Mouse (Mus musculus) CD4-positive, CD25-positive, alpha-beta regulatory T cell, adult 2 months (primary cell): Measurements from ENCODE around the gene Neurl4.
"Not testable (repeated sequence)": the region's sequence is repeated elsewhere in the genome, so short reads cannot be mapped to it uniquely, and the experiment has no call there.

ENCODE experiments used
- DNase-seq: peaks from one replicate; pipeline ENCODE4 v3.0.0-alpha.2; 2012; ENCODE audit warnings: low read depth, low spot score

The Neurl4 gene

GRCm38 (mm10) chr11:69900471-69901405 lies at the start of gene Neurl4, which contains the start of gene 2810408A11Rik:
TSS of gene Neurl4 (plus strand) at chr11:69901072.
TSS of gene 2810408A11Rik (minus strand) at chr11:69900987.
- peak; percentile 95 for DNase-seq

GRCm38 (mm10) chr11:69853994-69854393 lies 46.9 kb upstream of the Neurl4 start:
- DNase-seq: peak; percentile 45

- DNase-seq: no peak
Observed at GRCm38 (mm10) chr11:69854680-69855079, 46.2 kb upstream of the Neurl4 start.

GRCm38 (mm10) chr11:69855347-69855746 lies 45.5 kb upstream of the Neurl4 start:
- DNase-seq: peak; percentile 68

- no peak for DNase-seq
Observed at GRCm38 (mm10) chr11:69858113-69858998, 42.5 kb upstream of the Neurl4 start, which contains the start of gene Tnk1. TSS of gene Tnk1 (minus strand) at chr11:69858730.

- not testable (repeated sequence) for DNase-seq
Observed at GRCm38 (mm10) chr11:69863729-69864128, 37.1 kb upstream of the Neurl4 start.

DNA sequence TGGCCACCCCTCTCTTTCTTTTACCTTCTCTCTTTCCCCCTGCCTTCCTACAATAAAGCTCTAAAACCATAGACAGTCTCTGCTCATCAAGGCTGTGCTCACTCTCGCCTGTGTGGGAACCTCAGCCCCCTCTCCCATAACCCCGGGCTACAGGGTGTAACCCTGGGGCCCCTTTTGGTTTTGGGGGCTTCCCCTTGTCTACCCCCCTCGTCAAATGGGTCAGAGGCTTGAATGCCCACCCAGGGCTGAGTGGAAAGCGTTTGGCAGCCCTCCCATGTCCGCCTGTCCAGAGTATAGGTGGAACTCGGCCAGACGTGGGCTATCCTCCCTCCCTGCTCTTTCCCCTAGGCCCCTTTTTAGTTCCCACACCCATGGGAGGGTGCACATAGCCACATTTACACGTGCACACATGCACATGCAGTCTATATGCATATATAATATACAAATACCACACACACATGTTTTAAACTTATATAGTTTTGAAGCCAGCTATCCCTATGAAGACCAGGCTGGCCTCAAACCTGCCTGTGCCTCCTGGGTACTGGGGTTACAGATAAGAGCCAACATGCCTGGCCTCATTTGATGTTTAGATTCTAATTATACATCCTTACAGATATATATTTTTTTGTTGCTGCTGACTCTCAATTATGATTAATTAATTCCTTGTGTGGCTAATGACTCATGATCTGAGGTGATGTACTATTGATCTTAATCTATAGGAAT lies 36.6 kb upstream of the Neurl4 start:
- DNase-seq: no peak

DNA sequence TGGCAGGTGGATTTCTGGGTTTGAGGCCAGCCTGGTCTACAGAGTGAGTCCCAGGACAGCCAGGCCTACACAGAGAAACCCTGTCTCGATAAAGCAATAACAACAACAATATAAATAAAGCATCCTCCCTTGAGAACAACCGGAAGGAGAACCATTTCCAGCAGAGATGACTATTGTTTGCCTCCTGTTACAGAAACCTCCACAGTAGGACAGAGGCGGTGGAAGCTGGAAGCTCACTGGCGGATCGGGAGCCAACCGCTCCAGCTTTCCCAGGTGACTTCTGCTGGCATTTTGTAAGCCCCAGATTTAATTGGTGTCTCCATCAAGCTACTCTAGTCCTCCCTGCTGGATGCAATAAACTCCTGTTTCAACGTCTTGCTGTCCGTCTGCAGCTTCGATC lies 35.3 kb upstream of the Neurl4 start:
- no peak for DNase-seq

GRCm38 (mm10) chr11:69867335-69867734 lies 33.5 kb upstream of the Neurl4 start:
- DNase-seq: no peak

DNA sequence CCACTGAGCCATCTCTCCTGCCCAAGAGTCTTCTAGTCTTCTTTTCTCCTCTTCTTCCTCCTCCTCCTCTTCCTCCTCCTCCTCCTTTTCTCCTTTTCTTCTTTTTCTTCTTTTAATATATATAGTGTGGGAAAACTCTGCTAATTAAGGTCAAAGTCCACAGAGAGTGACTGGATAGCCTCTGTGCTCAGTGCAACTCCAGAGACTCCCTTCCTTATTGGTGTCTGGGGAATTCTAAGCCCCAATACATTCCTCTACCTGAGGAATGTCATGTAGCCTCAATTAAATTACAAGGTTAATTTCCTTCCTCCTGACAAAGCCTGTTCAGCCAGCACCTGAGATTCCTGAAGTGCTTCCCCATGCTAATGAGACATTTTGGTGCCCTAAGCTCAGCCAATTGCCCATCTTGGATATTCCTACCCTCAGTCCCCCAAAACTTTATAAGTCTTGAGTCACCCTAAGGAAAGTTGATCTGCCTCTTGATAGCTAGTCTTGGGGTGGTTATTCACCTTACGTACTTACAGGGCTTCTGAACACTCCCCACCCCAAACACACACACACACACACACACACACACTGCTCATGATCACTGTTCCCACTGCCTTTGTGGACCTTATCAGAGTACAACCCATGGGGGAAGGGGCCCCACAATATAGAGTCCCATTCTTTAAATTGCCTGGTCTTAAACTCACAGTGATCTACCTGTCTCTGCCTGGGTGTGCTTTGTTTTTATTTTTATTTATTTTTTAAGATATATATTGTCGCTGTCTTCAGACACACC lies 30.4 kb upstream of the Neurl4 start:
- DNase-seq: no peak

GRCm38 (mm10) chr11:69871822-69872221 lies 29.1 kb upstream of the Neurl4 start:
- no peak for DNase-seq

DNA sequence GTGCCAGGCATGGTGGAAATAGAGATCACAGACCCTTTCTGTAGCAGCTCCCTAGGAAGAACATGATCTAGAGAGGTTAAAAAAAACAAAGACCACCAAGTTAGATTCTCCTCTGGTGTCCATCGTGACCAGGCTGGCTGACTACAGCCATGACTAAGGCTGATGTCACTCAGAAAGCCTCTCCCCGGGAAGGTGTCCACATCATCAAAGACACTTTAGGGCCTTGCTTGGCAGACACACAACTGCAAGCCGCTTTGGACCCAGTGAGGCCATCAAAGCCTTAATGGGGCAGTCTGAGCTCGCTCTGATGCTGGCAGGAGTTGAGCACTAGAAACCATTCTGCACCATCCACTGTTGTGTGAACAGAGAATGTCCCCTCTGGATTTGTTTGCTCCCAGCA lies 28.4 kb upstream of the Neurl4 start:
- DNase-seq: no peak

DNA sequence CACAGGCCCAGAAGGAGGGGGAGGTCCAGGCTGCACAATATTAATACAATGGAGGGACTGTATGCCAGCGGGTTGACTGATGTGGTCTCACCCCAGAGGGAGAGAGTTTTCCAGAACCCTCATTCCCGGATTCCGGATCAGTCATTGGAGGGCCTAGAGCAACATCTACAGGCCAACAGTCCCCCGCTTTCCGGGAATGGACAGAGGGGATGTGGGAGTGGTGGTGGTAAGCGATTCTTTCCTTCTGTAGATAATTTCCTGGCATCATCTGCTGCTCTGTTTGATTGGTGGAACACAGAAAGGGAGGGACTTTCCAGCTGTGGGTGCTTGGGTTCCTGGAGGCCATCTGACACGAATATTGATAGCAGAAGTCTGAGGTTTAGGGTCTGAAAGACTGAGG lies 24.7 kb upstream of the Neurl4 start:
- DNase-seq: peak; percentile 53

GRCm38 (mm10) chr11:69876867-69877266 lies 24.0 kb upstream of the Neurl4 start:
- DNase-seq: peak; percentile 94

GRCm38 (mm10) chr11:69877878-69878277 lies 23.0 kb upstream of the Neurl4 start, which contains the start of gene Tmem95:
TSS of gene Tmem95 (minus strand) at chr11:69878018.
- no peak for DNase-seq

- no peak for DNase-seq
Observed at GRCm38 (mm10) chr11:69878399-69878798, 22.5 kb upstream of the Neurl4 start.

DNA sequence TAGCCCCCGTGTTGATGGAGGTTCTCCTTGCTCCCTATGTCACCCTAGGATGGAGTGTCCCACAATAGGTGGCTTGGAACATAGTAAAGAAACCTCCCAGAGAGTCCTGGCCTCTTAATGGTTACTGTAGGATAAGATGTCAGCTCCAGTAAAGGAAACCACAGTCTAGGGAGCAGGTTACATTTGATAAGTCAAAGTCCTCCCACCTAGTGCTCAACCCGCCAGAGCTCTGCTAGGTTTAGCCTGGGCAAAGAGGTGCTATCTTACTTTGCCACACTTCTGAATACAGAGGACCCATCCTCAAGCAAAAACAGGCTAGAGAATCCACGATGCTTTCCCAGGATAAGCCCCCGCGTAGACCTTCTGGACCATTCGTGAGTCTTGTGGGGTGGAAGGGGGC lies 21.9 kb upstream of the Neurl4 start:
- DNase-seq: no peak

GRCm38 (mm10) chr11:69879711-69880110 lies 21.2 kb upstream of the Neurl4 start:
- no peak for DNase-seq

- peak; percentile 83 for DNase-seq
Observed at GRCm38 (mm10) chr11:69880506-69880852, 20.4 kb upstream of the Neurl4 start.

DNA sequence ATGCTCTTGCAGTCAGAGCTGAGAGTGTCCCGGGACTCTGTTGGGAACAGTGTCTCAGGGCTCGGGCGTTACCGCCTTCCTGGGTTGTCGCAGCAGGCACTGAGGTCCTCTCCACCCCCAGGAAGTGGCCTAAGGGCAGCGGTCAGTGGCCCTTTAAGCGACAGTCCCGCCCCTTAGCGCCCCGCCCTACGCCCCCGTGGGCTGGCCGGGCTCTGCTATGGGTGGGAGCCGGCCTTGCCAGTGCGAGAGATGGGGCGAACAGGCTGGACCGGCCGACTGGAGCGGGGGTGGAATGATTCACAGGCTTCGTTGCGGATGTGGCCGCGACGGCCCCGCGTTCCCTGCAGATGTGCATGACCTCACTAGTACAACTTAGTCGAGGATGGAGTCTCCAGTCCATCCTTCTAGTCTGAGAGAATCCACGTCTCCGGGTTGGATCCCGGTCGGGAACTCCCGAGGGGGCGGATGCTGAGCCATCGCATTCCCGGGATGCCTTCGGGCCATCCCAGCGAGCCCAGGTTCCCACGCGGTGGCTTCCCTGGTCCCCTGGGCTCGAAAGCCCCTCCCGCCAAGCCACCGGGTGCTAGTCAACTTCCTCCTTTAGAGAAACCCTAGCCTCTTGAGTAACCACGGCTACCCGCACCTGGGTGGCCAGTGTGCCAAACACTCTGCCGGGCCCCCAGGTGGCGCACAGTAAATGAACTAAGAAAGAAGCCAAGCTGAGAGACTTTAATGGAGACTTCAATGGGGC lies 19.8 kb upstream of the Neurl4 start, which contains the start of gene Kctd11:
TSS of gene Kctd11 (minus strand) at position 554 of the 751 bp plus-strand sequence.
- DNase-seq: peak; percentile 80
